Mouse (Mus musculus) CH12.LX (cell line): ENCODE measurements around the gene Fgfr4. TPM values are rescaled to one million over a fixed set of nuclear protein-coding genes. Genes with fewer than 3 reads are reported as not detected.

Source experiments
- DNase-seq: peaks from one replicate; pipeline ENCODE4 v3.0.0-alpha.2; 2013; ENCODE audit errors: extremely low read depth
- H3K27ac ChIP-seq: 2 replicates; pipeline ENCODE4 v1.5.1; 2012; ENCODE audit warnings: low read depth, mild to moderate bottlenecking, control low read depth, moderate library complexity; ENCODE audit not compliant: insufficient read depth
- H3K27me3 ChIP-seq: replicated peaks from 2 replicates; pipeline ENCODE3; 2012; ENCODE audit warnings: inconsistent platforms
- H3K36me3 ChIP-seq, 2 experiments: replicated peaks in 1 of 2; 2 replicates each; pipeline versions ENCODE3 to v1.6.1; 2012; ENCODE audit warnings: inconsistent platforms in 1 of 2, low read length in 1 of 2, mild to moderate bottlenecking in 1 of 2, mixed read lengths in 1 of 2, moderate library complexity in 1 of 2; ENCODE audit not compliant: control insufficient read depth in 1 of 2, insufficient read depth in 1 of 2
- H3K4me1 ChIP-seq, 2 experiments: 2 replicates each; pipeline ENCODE4 v1.6.1; 2012; ENCODE audit warnings: inconsistent platforms in 1 of 2, moderate library complexity in 1 of 2; ENCODE audit not compliant: insufficient read depth in 2 of 2, control insufficient read depth in 1 of 2
- H3K4me2 ChIP-seq: 2 replicates; pipeline ENCODE4 v1.6.1; 2012; ENCODE audit warnings: low read depth, mild to moderate bottlenecking, control low read depth; ENCODE audit not compliant: poor library complexity, insufficient read depth, severe bottlenecking
- H3K4me3 ChIP-seq, 3 experiments: fragments of 150-350 bp in 1 of 3; sonication (generic) in 1 of 3; replicated peaks in 1 of 3; 2 replicates each; pipeline versions ENCODE3 to v1.5.1; 2011 to 2012; ENCODE audit warnings: low read depth in 2 of 3, low read length in 2 of 3, mild to moderate bottlenecking in 2 of 3, moderate library complexity in 2 of 3, control low read depth in 1 of 3, improper control_type of control experiment in 1 of 3, inconsistent platforms in 1 of 3, mixed read lengths in 1 of 3; ENCODE audit not compliant: poor library complexity in 1 of 3
- H3K79me2 ChIP-seq: replicated peaks from 2 replicates; pipeline ENCODE4 v1.6.1; 2012; ENCODE audit warnings: mild to moderate bottlenecking, moderate library complexity; ENCODE audit not compliant: control insufficient read depth, poor library complexity, insufficient read depth, severe bottlenecking; ENCODE audit errors: extremely low read depth
- H3K9ac ChIP-seq: 2 replicates; pipeline ENCODE4 v1.6.1; 2012; ENCODE audit warnings: low read depth, mild to moderate bottlenecking, control low read depth, moderate library complexity; ENCODE audit not compliant: insufficient read depth
- H3K9me3 ChIP-seq: replicated peaks from 2 replicates; pipeline ENCODE3; 2012; ENCODE audit warnings: low read length, inconsistent platforms, mixed read lengths
- BHLHE40 ChIP-seq: IDR thresholded peaks from 2 replicates; pipeline ENCODE4 v1.6.1; 2011; ENCODE audit warnings: mild to moderate bottlenecking, low read depth, low read length, improper control_type of control experiment
- CHD1 ChIP-seq: IDR thresholded peaks from 2 replicates; pipeline ENCODE4 v1.6.1; 2012; ENCODE audit warnings: low read depth, low read length, improper control_type of control experiment, inconsistent platforms
- CHD2 ChIP-seq: IDR thresholded peaks from 2 replicates; pipeline ENCODE4 v1.6.1; 2011; ENCODE audit warnings: low read length, improper control_type of control experiment
- CTCF ChIP-seq, 2 experiments: IDR thresholded peaks in 1 of 2; conservative IDR thresholded peaks in 1 of 2; 2 replicates each; pipeline ENCODE4 v1.5.1; 2011 to 2012; ENCODE audit warnings: low read depth in 2 of 2, low read length in 2 of 2, improper control_type of control experiment in 1 of 2, inconsistent platforms in 1 of 2, mild to moderate bottlenecking in 1 of 2, moderate library complexity in 1 of 2
- EP300 ChIP-seq: IDR thresholded peaks from 2 replicates; pipeline ENCODE4 v1.6.1; 2011; ENCODE audit warnings: low read length, improper control_type of control experiment
- GABPA ChIP-seq: IDR thresholded peaks from 2 replicates; pipeline ENCODE4 v1.6.1; 2012; ENCODE audit warnings: low read depth, low read length, improper control_type of control experiment, inconsistent platforms; ENCODE audit not compliant: insufficient replicate concordance
- HCFC1 ChIP-seq: IDR thresholded peaks from 2 replicates; pipeline ENCODE4 v1.6.1; 2012; ENCODE audit warnings: low read depth, mild to moderate bottlenecking, inconsistent platforms, low read length, improper control_type of control experiment
- JUN ChIP-seq: IDR thresholded peaks from 2 replicates; pipeline ENCODE4 v1.6.1; 2011; ENCODE audit warnings: low read depth, mild to moderate bottlenecking, low read length, improper control_type of control experiment, moderate library complexity; ENCODE audit not compliant: insufficient read depth
- MAFK ChIP-seq: IDR thresholded peaks from 2 replicates; pipeline ENCODE4 v1.6.1; 2011; ENCODE audit warnings: low read length, improper control_type of control experiment; ENCODE audit not compliant: insufficient replicate concordance
- MAX ChIP-seq: IDR thresholded peaks from 2 replicates; pipeline ENCODE4 v1.6.1; 2011; ENCODE audit warnings: low read length, improper control_type of control experiment
- MAZ ChIP-seq: IDR thresholded peaks from 2 replicates; pipeline ENCODE4 v1.6.1; 2012; ENCODE audit warnings: low read depth, mild to moderate bottlenecking, inconsistent platforms, low read length, improper control_type of control experiment, moderate library complexity
- MYC ChIP-seq: IDR thresholded peaks from 2 replicates; pipeline ENCODE4 v1.6.1; 2011; ENCODE audit warnings: low read depth, mild to moderate bottlenecking, improper control_type of control experiment, low read length
- PAX5 ChIP-seq: IDR thresholded peaks from 2 replicates; pipeline ENCODE4 v1.6.1; 2012; ENCODE audit warnings: low read length, inconsistent platforms, mixed read lengths
- POLR2A ChIP-seq: IDR thresholded peaks from 2 replicates; pipeline ENCODE4 v1.6.1; 2011; ENCODE audit warnings: low read depth, mild to moderate bottlenecking, improper control_type of control experiment, low read length
- RCOR1 ChIP-seq: conservative IDR thresholded peaks from 2 replicates; pipeline ENCODE4 v1.6.1; 2012; ENCODE audit warnings: low read depth, mild to moderate bottlenecking, inconsistent platforms, low read length, improper control_type of control experiment
- TBP ChIP-seq: conservative IDR thresholded peaks from 2 replicates; pipeline ENCODE4 v1.6.1; 2011; ENCODE audit warnings: low read depth, low read length, improper control_type of control experiment
- TCF12 ChIP-seq: IDR thresholded peaks from 2 replicates; pipeline ENCODE4 v1.6.1; 2014; ENCODE audit warnings: low read depth, mild to moderate bottlenecking, inconsistent platforms, low read length, improper control_type of control experiment
- dilution Hi-C: fragments of 300-500 bp; cut with MboI; formaldehyde crosslinking; loops from 2 replicates; pipeline ENCODE4 v1.14.3; 2020; ENCODE audit warnings: low sequenced_read_pairs; ENCODE audit not compliant: extremely low pct_unique_long_range_greater_than_20kb, extremely low pct_ligation_motif_present
- in situ Hi-C: fragments of 300-500 bp; cut with MboI; formaldehyde crosslinking; loops from 3 replicates; pipeline ENCODE4 v1.14.3; 2019; ENCODE audit warnings: low sequenced_read_pairs, low pct_ligation_motif_present, low pct_unique_long_range_greater_than_20kb, mixed read lengths
- polyA plus RNA-seq: library from polyadenylated mRNA; unstranded; fragments of >175 nt; gene quantifications from 2 replicates; pipeline ENCODE4 v1.2.1, GENCODE M21; 2012; ENCODE audit warnings: low read depth; ENCODE audit not compliant: insufficient read length
- total RNA-seq, 2 experiments: library from RNA; depleted of rRNA; stranded (reverse); fragments of 300-350 nt in 1 of 2; fragments of >200 nt in 1 of 2; gene quantifications; 2 replicates each; pipeline ENCODE4 v1.2.3; 2012 to 2014

Fgfr4 gene
- total and polyA plus RNA-seq, 3 experiments = not detected

DNA sequence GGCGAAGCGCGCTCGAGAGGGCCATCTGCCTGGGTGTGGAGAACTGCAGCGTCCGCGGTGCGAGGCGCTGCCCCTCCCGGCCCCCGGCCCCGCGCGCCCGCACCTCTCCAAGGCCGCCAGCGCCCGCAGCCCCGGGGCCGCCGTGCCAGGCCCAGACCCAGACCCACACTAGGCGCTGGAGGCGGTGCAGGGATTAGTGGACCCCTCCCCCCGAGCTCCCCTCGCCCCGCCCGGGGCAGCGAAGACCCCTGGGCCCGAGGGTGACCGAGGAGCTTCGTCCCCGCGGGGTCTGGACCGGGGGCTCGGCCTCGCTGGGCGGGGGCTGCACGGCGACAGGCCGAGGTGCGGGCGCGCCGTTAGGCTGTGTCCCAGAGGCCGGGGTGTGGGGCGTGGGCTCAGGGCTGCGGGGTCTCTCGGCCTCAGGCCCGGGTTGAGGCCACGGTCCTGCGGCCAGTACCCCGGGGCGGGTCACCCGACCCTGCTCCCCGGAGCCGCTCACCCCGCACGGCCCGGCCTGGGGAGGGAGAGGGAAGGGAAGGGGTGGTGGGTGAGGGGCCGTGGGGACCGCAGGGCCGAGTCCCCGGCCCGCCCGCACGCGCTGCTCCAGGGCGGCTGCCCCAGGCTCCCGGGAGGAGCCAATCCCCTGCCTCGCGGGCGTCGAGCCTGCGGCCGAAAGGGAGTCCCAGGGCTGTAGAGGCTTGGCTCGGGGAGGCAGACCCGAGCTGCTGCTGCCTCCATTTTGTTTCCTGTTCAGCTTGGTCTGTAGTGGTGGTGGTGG, 57.9 kb downstream of the Fgfr4 start:
- Histone ChIP-seq H3K4me3 (no peak overlapping the region), H3K79me2 (peaks cover 16% of the 10 kb centered on the region), H3K9ac (no peak overlapping the region), H3K27ac (no peak overlapping the region), H3K4me2 (no peak overlapping the region), H3K27me3 (no peaks in the 10 kb centered on the region), H3K9me3 (peaks cover 23% of the 10 kb centered on the region), H3K36me3 (peaks cover 0 to 1% of the 10 kb centered on the region in 2 experiments), H3K4me1 (peaks cover 2 to 12% of the 10 kb centered on the region in 2 experiments; a peak in 2 of 4 replicates)
- DNase-seq = no peak
- dilution Hi-C loops = no loop called here
- in situ Hi-C loops = no loop called here
- TF ChIP-seq TCF12 = no peak
- no peak for TF ChIP-seq GABPA
- no peak for TF ChIP-seq MAFK
- TF ChIP-seq MAX = no peak
- no peak for TF ChIP-seq JUN
- TF ChIP-seq BHLHE40 = no peak
- TF ChIP-seq MAZ = no peak
- TF ChIP-seq EP300 = no peak
- no peak for TF ChIP-seq PAX5

- H3K27ac ChIP-seq = no peak overlapping the region
- TF ChIP-seq GABPA (no peak), POLR2A (no peak), HCFC1 (no peak), CHD1 (no peak), CTCF (conservative IDR thresholded peaks at IDR 0.05 in 1 of 2, IDR thresholded peaks at IDR 0.05 in 1 of 2; ENCODE audit: low read depth in 2 of 2, low read length in 2 of 2) (no peak), MYC (no peak), CHD2 (no peak), RCOR1 (no peak), TBP (no peak)
Observed at GRCm38 (mm10) chr13:55210971-55211220, 58.5 kb downstream of the Fgfr4 start.

More at GRCm38 (mm10) chr13:55210971-55211220, 58.5 kb downstream of the Fgfr4 start:
- in situ Hi-C loops = no loop called here
- H3K4me3 ChIP-seq = no peak overlapping the region
- peaks cover 0 to 3% of the 10 kb centered on the region in 2 experiments for H3K36me3 ChIP-seq
- peaks cover 19% of the 10 kb centered on the region for H3K79me2 ChIP-seq
- H3K4me2 ChIP-seq = no peak overlapping the region
- dilution Hi-C loops = no loop called here
- DNase-seq = no peak
- H3K27me3 ChIP-seq = no peaks in the 10 kb centered on the region
- H3K9ac ChIP-seq = no peak overlapping the region
- H3K9me3 ChIP-seq = peaks cover 23% of the 10 kb centered on the region
- peaks cover 2 to 17% of the 10 kb centered on the region in 2 experiments; a peak in 2 of 4 replicates for H3K4me1 ChIP-seq
